Mouse (Mus musculus) c-Kit-negative CD71-positive TER-119-positive erythroid progenitor cells, embryonic 14.5 days (primary cell): ENCODE measurements around the gene Zscan18.
"Not testable (repeated sequence)": the region's sequence is repeated elsewhere in the genome, so short reads cannot be mapped to it uniquely, and the experiment has no call there.

ENCODE experiments used
- DNase-seq: peaks from one replicate; pipeline ENCODE4 v3.0.0-alpha.2; 2013; ENCODE audit warnings: low read depth, low spot score

The Zscan18 gene

DNA sequence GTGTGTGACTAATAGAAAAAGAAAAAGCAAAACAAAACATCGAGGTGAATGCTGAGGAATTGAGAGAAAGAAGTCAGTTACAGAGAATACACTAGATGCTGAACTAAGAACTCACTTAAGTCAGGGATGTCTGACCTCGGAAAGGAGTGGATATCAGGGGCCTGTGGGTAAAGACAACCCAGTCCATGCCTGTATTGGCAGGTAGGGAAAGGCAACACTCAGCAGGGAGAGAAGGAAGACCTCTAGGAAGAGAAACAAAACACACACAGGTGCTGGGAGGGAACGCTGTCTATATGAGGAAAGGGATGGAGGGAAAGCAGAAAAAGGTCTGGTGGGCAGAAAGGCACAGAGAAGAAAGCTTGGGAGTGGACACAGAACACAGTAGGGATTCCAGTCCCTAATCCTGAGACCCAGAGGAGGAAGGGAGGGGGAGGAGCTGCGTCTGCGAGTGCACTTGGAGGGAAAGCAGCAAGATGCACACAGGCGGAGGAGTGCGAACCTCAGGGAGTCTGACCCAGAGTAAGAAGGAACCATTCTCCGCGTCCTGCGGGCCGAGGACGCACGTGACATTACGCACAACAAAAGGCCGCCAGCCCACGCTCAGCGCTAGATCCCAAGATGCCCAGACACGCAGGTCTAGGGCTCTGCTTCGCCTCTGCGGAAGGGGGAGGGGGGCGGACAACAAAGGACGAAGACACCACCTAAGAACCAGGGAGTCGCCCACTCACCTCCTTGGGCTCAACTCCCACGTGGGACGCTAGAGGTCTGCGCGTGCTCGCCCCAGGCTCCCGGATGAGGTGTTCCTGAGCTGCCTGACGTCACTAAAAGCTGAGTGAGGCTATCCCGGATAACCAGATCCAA is at the start of gene Zscan18:
TSS of gene Zscan18 (minus strand) at position 770 of the 861 bp plus-strand sequence.
- DNase-seq: no peak

DNA sequence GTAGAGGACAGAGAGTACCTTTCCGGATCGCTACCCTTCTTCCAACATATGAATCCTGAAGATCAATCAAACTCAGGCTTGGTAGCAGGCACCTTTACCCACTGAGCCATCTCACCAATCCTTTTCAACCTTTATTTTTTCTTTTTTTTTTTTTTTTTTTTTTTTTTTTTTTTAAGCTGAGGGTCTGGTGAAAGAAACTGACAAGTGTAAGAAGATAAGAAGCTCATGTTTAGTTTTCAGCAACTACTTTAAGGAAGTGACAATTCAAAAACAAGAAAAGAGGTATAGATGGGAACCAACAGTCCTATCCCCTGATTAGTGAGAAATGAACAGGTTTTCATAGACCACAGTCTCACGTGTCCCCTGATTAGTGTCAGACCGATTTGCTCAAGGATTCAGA is 32.3 kb upstream of the Zscan18 start:
- no peak for DNase-seq

DNA sequence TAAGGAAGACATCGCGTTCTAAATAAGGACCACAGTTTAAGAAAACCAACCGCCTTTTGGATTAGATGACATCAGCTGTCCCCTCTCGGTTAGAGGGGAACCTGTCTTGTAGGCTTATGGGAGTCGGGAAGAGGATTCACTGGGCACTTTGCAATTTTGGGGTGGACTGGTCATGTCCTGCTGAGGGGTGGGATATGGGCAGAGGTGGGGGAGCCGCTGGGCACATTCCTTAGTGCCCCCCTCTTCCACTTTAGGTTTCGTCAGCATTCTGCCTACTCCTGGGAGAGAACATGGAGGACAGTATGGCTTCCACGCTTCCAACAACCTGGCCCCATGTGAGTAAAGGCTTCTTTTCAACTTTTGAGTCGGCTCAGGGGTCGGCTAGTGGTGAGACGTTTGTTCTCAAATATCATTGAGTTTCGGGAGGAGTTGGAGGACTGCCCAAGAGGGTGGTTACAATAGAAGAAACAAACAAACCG is 31.8 kb upstream of the Zscan18 start:
- no peak for DNase-seq

DNA sequence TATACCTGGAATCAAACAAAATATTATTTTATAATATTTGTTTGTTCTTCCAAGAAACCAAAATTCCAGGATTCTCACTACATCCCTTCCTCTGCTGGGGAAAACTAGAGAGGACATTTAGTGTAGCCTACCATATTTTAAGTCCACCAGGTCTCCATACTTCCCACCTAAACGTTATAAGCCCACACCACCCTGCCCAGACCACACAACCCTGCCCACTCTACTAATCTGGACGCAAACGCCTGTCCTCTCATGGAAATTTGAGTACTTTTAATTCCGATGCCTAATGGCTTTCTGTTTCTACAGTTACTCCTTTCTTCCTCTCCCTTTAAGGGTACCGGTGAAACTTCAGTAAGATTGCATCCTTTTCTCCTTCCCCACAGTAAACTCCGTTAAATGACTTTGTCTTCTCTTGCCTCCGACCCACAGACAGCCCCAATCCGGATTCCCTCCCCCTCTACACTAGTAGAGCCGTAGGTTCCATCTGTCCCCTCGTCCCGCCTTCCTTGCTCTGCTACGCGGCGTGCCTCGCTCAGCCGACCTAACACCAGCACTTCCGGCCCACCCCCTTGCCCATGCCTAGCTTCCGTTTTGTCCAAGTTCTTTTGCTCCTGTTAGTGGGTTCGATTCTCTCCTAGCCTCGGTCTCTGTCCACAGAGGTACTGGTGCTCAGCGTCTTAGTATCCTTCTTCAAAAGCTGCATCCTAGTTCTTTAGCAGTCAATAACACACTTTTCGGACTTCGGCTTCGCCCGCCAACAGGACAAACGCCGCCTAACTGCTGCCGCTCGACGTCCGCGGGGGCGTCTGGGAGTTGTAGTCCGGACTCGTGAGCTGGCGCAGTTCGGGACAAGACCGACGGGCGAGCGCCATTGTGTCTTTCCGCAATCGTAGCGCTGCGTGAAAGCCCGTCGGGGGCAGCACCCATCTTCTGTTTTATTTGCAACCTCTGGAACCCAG is 31.0 kb upstream of the Zscan18 start, which contains the start of gene Zfp110:
TSS of gene Zfp110 (plus strand) at position 600 of the 959 bp plus-strand sequence.
- peak; percentile 75 for DNase-seq

DNA sequence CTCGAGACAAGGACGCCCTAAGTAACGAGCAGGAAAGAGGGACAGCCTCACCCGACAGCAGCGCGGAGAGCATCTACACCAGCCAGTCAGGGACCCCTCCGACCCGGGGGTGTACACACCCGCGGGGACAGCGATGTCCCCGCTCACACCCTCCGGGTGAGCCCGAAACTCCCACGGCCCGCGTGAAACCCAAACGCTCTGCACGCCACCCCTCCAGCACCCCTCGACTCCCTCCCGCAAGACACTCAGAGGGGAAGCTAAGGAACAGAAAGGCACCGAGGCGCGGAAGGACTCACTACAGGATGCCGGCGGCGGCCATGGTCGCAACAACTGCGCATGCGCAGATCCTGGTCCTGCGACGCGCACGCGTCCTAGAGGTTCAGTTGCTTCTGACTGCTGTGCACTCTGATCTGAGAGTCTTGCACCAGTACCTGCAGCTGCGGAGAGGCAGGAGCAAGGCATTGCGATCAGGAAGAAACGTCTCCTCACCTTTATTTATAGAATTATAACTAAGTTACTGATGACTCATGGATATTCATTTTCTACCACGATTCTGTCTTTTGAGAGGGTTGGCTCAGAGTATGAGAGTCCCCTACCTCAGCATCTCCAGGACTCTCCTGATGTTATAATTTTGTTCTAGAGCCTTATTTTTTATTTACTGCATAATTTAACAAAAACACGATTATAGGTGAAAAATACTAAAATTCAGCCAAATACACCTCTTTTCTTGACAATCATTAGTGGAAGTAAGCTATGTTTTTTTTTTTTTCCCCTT is 15.3 kb upstream of the Zscan18 start, which contains the start of gene Zfp329:
TSS of gene Zfp329 (minus strand) at position 338 of the 775 bp plus-strand sequence.
- DNase-seq: peak; percentile 81

DNA sequence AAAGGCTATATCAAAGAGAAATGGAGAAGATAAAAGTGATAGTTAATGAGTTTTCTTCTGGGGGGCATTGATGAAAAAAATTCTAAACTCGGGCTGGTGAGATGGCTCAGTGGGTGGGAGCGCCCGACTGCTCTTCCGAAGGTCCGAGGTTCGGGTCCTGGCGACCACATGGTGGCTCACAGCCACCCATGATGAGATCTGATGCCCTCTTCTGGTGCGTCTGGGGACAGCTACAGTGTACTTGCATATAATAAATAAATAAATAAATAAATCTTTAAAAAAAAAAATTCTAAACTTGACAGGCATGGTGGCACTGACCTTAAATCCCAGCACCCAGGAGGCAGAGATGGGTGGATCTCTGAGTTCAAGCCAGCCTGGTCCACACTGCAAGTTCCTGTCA is 12.1 kb upstream of the Zscan18 start:
- DNase-seq: no peak

DNA sequence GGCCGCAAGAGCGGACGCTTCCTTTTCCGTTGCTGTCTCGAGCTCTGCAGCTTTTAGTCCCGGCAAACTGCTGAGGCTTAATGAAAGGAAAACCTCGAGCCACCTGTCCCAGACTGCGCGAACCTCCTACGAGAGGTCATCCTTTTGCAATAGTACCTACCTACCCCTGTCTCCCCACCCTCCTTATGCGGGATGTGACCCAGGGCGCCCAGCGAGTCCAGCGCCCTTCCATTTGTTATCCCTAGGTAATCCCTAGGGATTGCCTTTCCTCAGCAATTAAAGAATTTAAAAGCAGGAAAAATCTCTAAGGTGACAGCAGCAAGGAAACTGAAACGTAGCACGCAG is 264 bp upstream of the Zscan18 start:
- no peak for DNase-seq

DNA sequence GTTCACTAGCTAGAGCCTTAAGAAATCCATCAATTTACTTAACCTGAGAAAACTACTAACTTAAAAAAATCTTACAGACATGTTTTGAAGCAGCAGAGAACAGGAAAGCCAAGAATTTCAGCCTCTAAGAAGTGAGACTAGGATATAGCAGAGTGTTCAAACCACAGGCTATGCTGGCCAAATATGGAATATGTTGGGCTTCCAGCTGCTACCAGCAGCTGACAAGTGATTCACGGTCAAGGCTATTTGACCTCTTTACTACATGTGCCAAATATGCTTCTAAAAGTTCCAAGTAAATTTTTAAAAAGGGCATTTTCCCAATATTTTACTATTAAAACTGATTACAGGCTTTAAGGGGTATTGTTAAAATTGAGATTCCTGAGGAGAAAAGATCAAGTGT is 3.9 kb downstream of the Zscan18 start:
- DNase-seq: no peak

DNA sequence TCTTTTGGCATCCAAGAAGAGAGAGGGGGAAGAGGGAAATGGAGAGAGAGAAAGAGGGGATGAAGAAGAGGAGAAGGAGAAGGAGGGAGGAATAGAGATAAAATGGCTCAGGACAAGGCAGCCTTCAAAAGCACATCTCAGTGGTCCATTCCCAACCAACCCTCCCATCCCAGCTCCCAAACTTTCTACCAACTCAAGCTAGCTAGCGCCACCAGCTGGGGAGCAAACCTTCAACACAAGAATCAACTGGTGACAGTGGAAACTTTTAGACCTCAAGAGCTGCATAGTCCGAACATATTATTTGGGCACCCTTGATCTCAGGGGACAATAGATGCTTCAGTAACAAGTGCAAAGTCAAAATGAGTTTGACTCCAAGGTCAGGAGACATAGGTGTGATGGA is 5.5 kb downstream of the Zscan18 start:
- DNase-seq: no peak

DNA sequence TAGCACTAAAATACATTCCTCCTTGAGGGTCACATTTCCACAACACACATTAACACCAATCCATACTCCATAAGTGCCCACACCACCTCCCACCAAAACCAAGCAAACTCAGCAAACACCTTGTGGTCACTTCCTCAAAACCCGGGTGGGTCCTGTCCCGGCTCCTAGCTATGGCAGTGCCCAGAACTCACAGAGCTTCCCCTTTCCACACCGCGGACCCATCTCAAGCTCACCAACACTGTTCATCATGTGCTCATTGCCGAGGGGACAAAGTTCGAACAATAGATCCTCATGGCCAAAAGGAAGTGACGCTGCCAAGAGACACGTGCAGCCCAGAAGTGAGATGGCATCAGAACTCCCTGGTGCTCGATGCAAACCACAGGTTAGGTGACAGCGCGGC is 10.8 kb downstream of the Zscan18 start:
- not testable (repeated sequence) for DNase-seq

DNA sequence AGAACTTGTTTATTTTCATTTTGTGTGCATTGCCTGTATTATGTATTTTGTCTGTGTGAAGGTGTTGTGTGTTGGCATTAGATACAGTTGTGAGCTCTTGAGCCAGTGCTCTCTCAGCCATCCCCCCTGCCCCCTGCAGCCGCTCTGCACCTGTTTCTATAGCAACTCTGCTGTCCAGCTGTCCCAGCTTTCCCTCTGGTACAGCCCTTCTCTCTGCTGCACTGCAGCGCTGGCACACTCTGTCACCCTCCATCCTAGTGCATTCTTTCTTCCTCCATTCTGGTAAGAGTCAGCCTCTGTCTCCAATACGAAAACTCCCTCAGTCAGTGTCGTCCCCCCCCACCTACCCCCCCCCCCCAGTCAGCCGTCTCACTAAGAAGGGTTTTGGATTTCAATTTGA is 15.4 kb downstream of the Zscan18 start:
- no peak for DNase-seq

DNA sequence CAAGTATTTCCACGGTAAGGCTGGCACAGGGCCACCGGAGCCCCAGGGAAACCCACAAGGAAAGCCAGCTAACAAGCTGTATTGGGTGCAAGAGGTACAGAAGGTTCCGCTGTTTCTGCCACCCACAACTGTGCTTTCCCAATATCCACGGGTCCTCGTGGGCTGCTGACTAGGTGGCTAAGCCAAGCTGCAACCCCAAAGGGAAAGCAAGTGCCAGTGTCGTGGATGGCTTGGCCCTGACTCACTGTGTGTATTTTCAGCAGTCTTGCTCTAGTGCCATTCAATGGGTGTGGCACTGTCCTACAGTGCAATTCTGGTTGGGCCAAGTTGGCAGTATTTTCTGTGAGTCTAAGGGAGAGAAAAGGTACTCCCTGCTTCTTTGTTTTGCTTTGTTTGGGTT is 16.1 kb downstream of the Zscan18 start:
- DNase-seq: no peak

DNA sequence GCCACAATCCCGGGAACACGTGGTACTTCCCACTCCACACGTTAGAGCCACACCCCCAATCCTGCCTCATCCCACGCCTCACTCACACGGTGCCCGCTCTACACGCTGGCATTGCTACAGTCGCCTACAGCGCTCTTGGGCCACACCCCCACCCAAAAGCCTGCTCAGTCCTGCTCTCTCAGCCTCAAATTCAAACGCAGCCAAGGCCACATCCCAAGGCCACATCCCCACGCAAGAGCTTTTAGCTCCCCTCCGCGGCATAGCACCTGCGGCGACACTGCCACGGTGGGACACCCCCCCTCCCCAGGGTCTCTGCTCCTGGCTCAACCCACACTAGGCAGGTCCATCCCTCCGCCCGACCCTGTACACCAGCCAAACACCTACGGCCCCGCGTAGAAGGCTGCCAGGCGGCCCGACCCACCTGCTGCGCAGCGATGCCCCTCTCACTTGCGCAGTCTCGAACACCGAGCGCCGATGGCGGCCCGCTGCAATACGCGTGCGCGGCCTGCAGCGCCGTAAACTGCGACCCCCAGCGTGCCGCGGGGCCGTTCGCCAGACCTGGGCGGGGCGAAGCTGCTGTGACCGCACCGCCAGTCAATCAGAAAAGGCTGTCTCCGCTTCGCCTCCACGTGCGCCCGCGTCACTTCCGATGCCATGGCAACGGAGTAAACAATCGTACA is 23.1 kb downstream of the Zscan18 start:
- DNase-seq: no peak

DNA sequence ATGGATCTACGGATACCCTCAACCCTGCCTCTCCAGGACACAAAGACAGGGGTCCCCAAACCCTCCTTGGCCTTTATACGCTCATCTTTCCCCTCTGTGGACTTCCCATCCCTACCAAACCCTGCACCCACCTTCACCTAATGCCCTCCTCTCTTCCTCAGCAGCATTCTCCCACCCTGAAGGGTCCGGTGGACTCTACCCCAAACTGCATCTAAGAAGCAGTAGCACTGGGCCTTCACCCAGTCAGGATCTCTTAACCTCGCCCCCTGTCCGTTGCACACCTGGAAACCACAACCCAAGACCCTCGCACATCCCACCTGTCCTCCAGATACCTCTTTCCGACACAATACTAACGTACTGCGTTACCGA is 23.7 kb downstream of the Zscan18 start:
- DNase-seq: no peak

DNA sequence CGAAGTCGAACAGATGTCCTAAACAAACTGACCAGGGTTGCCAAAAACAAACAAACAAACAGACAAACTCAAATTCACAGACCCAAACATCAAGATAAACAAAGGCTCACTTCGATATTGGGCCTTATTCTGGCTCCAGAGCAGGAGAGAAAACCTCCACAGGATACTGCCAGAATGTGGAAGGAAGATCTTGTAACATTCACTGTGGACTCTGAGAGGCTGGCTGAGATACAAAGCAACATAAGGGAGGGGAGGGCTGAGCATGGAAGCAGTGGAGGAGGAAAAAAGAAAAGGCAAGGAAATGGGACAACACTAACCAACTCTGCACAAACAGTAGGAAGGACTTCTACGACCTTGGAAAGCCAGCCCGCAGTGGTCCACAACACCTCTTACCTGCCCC is 24.3 kb downstream of the Zscan18 start:
- DNase-seq: no peak

DNA sequence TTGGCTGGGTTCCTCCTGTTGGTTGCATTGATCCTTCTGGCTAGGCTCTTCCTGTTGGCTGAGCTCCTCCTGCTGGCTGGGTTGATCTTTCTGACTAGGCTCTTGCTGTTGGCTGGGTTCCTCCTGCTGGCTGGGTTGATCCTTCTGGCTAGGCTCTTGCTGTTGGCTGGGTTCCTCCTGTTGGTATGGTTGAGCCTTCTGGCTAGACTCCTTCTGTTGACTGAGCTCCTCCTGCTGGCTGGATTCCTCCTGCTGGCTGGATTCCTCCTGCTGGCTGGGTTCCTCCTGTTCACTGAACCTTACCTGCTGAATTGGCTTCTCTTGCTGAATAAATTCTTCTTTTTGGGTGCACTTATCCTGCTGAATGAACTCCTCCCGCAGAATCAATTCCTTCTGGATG is 28.8 kb downstream of the Zscan18 start:
- DNase-seq: no peak

DNA sequence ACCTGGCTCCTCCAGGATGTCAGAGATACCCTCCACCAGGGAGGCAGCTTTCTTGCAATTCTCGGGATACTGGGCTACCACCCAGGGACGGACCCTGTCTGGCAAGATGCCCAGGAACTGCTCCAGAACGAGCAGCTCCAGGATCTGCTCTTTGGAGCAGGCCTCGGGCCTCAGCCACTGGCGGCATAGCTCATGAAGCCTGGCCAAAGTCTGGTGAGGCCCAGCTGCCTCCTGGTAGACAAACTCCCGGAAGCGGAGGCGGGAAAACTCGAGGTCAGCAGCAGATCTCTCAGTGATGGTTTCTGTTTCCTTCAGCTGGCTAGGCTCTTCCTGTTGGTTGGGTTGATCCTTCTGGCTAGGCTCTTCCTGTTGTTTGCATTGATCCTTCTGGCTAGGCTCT is 29.3 kb downstream of the Zscan18 start:
- no peak for DNase-seq

DNA sequence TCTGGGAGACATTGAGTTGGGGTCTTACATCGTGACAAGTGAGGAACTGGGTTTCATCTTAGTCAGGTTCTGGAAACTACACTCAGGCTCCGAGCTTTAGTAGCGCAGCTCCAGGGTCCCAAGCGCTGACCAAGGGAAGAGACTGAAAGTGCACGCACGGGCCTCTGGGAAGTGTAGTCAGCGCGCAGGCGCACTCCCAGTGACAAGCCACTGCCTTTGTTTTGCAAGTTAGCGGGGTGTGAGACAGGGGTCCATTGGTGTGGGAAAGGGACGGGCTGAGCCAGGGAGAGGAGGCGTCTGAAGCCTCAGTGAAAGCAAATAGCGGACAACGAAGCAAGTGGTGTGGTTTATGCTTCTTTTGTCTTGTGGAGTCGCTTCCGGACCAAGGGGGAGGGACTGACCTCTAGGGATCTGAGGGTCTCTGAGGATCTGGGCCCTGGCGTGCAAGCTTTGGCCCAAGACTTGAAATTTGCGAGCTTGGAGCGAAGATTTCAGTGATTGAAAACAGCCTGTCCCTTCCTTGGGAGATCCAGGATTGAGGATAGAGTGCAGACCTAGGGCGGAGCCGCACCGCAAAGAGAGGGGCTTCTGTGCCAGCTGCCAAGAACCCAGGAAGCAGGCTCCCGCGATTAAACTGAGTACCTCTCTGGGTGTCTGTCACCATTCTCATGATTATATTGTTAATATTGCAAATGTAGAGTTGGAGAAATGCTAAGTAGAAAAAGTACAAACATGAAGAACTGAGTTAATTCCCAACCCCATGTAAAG is 53.8 kb downstream of the Zscan18 start:
- DNase-seq: no peak

DNA sequence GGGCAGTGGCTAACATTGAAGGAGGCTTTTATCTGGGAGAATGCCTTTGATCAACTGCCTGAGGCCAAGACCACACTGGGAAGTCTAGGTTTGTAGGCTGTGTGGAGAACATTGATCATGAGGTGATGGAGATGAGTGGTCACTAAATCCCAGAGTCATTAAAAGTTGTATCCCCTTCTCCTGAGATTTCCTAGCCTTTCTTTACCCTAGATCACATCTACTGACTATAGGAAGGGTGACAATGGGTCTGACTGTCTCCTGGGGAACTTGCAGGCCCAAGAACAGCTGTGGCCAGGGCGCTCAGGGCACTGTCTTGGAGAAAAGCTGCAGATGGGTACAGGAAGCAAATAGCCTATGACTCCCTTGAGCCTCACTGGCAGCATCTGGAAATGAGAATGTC is 68.5 kb downstream of the Zscan18 start, which contains the start of gene Vmn2r56:
TSS of gene Vmn2r56 (minus strand) at position 101 of the 400 bp plus-strand sequence.
- no peak for DNase-seq
